Mouse (Mus musculus) heart, adult 11 months (tissue): ENCODE results near the gene Sf3a2.
A peak's percentile ranks its signal among the peaks of the same experiment; 100 is the strongest.

Experiments used
- DNase-seq: peaks from one replicate; pipeline ENCODE4 v3.0.0; 2022

Sf3a2 gene

DNA sequence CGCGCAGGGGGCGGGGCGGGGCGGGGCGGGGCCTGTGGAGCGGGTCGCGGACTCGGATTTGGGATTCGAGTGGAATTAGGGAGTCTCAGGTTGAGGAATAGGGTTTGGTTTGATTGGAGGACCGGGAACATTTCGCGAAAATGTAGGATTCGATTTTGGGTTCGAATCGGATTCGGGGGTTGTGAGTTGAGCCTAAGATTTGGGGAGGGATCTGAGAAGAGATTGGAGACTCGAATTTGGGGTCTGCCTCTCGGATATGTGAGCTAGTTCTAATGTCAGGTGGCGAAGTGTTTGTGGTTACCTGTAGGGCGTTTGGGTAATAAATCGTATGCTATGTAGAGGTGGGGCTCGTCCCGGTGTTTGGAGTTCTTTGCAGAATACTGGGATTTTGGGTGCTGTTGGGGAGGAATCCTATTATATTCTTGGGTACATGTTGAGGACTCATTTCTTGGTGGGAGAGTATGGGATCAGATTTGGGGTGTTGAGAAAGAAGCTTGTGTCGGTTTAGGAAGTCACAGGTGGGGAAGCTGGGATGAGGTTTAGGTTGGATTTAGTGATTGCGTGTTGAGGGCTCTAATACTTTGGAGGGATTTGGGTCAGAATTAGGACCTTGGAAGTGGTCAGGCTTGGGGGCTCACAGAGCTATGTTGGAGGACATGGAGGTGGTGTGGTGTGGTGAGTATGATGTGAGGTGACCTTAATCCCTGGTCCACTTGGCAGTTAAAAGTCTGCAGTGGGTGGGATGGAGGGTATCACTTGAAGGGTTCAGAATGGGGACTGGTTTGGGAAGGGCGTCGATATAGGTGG is 29.3 kb downstream of the Sf3a2 start:
- peak; percentile 93 for DNase-seq

DNA sequence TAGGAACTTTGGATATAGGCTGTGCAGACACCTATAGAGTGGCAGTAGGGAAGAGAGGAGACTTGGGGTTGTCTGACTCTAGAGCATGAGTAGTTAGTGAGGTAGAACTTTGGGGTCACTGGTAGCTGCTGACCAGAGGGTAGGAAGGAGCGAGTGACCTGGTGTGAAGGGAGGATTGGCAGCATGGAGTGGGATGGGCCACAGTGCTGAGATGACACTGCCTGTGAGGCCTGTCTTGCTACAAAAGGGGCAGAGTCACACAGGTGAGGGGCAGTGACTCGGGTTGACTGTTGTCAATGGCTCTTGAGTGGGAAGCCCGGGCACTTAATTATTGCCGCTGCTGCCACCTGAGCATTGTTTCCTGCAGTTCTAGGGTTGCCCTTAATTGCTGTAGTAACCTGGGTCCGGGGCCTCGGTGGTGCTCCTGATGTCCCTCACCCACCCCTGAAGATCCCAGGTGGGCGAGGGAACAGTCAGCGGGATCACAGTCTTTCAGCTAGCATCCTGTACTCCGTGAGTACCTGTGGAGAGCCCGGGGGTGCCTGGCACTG is 29.9 kb downstream of the Sf3a2 start:
- peak; percentile 94 for DNase-seq

DNA sequence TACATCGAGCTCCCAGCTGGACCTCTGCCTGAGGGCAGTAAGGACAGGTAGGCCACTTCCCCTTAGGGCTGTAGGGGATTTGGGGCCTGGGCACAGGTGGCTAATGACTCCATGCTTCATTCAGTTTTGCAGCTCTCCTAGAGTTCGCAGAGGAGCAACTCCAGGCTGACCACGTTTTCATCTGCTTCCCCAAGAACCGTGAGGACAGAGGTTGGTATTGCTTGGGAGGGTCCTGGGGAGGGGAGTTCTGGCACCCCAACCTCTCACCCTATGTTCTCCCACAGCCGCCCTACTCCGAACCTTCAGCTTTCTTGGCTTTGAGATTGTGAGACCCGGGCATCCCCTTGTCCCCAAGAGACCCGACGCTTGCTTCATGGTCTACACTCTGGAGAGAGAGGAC is 30.6 kb downstream of the Sf3a2 start:
- DNase-seq, result peak; percentile 91

DNA sequence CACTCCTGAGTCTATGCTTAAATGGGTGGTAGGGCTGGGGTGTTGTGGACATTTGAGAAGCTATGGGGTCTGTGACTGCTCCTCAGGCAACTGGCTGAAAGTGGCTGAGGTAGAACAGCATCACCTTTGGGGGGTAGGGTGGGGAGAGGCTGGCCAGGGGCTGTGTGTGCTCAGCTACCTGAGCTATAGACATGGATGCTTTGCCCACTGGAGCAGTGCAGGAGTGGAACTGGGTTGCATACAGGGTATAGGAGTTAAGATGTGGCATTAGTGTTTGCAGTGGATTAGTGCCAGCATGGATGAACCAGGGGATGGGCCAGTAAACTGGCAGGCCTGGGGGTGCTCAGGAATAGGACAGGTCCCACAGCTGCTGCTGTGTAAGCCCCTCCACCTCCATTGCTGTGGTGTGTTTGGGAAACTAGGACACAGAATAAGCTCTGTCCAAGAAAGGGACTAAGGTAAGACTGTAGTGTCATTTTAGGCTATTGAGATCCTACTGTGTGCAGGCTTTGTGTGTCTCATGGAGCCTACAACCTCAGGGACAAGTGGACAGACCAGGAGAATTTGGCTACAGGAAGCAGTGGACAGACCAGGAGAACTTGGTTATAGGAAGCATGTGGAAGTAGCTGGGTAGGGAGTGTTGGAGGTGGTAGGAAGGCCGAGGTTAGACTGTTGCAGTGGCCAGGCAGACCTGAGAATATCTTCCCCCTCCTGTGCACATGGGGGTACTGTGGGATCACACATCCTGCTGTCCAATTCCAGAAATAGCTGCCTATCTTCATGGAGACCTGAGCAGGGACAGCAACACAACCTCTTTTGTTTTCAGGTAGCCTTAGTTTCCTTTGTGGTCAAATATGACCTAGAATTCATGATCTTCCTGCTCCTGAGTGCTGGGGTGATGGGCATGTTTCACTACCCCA is 31.6 kb downstream of the Sf3a2 start:
- DNase-seq, result peak; percentile 92

DNA sequence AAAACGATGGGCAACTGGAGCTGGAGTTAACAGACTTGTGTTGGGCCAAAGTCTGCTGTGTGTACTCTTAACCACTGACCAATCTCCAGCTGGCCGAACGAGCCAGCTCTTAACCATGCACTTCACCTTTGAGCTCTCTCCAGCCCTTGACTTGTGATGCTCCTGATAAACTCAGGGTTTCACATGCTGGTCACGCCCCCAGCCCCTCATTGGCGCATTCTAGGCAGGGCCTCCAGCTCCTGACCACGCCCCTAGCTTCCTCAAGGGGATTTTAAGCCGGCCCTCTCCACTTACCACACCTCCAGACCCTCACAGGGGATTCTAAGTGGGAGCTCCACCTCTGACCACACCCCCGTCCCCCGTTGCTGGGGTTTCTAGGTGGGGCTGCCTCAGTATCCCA is 33.1 kb downstream of the Sf3a2 start:
- DNase-seq, result peak; percentile 94

DNA sequence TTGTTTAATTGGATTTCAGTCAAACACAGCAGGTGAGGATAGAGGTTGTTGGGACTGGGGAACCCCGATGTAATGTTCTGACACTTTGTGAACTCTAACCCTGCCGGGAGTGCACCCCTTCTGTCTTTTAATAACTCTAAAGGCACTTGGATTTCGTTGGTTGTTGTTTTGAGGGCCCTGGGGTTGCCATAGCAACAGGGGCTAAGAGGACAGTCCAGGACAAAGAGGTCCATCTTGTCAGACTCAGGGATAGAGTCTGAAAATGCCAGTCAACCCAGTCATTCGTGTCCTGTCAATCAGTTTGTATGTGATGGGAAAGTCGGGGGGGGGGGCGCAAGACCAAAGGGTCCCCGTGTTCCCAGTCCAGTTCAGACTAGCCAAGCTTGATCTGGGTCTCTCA is 34.8 kb downstream of the Sf3a2 start:
- no peak for DNase-seq

DNA sequence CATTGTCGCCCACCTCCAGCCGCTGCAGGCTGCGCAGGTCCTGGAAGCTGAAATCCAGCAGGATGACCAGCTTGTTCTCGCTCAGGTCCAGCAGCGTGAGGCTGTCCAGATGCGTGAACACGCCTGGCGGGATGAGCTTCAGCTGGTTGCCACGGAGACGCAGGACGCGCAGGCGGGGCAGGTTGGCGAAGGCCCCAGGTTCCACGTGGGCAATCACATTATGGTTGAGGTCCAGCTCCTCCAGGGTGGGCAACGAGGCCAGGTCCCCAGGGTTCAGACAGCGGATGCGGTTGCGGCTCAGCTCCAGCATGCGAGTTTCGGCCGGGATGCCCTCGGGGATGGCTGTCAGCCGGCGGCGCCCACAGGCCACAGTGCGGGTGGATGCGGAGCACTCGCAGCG is 37.6 kb downstream of the Sf3a2 start:
- DNase-seq, result no peak

DNA sequence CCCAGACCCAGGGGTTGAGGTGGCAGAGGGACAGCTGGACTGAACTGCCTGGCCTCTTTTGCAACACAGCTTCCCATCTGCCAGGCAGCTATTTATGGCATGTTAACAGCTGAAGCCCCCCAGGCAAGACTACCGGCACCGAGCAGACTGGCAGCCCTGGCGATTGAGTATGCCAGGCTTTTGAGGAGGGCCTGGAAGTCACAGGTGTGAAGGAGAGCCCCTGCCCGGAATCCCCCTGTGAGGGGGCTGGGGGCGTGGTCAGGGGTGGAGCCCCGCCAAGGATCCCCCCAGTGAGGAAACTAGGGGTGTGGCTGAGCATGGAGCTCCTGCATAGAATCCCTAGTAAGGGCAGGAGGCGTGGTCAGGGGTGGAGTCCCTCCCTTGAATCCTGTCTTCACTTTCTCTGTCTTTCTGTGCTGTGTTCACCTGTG is 39.0 kb downstream of the Sf3a2 start:
- no peak for DNase-seq

DNA sequence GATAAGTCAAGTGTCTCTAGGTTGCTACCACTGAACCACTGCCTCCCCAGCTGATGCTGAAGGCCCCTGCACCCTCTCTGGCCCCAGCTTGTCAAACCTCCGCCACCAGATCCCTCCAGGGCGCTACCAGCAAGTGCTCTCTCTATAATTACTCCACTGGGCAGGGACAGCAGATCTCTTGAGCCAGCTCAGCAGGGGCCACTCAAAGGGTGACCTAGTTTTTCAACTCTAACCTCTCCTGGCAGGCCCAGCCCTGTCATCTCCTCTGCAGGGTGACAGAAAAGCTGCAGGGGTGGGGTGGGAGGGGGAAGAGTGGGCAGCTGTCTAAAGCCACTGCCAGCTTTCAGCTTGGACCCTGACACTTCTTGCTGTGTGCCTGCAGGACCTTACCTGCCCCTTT is 39.8 kb downstream of the Sf3a2 start:
- peak; percentile 96 for DNase-seq

DNA sequence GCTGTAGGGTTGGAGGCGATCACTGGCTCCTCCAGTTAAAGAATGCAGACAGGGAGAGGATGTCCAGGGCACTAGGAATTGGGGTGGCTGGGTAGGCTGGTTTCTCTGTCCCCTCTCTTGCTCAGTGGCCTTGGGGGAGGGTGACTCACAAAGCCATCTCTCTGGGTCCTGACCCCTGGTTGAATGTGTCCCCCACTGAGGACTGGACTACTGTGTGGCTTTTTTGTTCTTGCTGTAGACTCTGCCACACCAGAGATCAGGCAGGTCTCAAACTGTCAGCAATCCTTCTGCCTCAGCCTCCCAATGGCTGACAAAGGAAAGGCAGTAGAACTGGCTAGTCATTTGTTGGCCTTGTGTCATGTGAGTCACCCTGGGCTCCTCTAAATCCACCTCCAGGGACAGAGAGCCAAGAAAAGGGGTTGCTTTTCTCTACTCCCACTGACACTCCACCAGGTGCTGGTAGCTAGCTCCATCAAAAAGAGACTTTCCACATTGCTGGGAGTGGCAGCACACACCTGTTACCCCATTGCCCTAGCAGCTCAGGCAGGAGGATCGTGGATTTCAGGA is 40.4 kb downstream of the Sf3a2 start:
- no peak for DNase-seq

DNA sequence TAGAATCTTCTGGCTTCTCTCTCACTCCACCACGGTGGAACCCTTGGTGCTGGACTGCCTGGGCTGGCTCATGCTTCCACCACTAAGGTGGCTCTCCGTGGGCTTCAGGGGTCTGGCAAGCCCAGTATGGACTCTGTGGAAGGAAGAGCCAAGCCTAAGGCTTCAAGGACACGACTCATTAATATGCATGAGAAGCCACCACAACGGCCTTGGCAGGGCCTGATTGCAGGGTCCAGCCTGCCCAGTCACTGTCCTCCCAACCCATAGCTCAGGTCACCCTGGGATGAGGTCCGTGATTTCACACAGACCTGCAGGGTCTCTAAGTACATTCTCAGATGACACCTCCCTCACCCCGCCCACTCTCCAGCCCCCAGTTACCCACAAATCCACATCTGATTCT is 41.9 kb downstream of the Sf3a2 start:
- no peak for DNase-seq

DNA sequence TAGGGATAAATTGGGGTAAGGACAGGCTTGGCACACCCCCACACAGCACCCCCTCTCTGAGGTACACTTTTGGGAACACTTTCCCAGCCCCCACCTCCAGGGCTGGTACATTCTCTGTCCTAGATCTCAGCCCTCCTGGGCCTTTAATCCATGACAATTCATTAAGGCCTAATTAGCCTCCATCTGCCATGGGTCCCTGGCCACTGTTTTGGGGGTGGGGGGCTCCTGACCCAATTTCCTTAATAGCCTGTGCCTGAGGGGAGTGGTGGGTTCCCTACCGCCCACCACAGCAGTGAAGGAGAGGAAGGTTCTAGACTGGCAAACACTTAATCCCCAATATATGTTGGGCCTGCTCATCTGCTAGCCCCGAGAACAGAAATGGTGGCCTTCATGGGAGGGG is 43.7 kb downstream of the Sf3a2 start:
- DNase-seq, result no peak

DNA sequence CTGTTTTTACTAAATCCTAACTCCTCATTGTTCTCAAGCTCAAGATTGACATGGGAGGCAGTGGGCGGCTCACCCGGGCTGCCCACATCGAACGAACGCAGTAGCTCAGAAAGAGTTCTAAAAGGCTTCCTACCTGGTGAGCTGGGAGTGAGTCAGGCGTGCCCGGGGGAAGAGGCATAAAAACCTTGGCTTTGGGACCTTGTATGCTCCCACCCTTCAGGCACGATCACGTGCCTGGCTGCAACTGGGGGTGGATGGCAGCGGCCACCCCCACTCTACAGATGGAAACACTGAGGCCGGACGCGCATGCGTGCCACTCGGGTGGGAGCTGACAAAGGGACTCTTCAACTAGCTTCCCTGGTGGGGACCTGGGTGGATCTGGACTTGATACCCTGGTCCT is 44.3 kb downstream of the Sf3a2 start:
- no peak for DNase-seq

DNA sequence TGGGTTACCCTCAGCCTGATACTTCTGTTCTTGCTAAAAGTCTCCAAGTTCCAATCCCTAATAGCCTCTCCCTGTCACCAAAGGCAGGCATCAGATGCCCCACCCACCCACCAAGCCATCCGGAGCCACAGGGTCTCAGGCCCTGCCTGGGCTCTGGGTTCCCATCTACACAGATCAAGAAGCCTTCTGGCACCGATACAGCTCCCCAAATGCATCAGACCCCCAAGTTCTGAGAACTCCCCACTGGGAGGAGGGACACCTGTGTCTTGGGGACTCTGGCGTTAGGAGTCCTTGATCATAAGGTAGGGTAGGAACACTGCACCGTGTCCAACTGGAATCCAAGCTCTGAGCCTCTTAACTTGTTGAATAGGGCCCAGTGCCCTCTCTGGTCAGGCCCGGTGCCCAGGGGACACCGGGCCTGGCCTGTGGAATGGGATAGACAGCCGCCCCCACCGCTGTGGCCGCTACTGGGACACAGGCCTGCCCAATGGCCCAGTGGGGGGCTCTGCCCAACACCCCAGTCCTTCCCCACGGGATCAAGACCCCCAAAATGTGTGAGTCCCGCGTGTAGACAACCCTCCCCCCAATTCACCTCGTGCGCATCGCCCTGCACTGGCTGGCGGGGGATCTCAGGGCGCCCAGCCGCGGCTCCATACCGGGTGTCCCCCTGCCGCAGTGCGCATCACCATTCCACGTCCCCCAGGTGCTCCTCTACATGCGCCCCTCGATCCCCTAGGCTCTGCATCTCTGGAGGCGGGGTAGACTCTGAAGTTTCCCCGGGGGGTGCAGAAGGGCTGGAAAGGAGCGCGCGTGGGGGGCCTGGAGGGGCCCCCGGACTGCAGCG is 45.3 kb downstream of the Sf3a2 start:
- DNase-seq, result no peak

DNA sequence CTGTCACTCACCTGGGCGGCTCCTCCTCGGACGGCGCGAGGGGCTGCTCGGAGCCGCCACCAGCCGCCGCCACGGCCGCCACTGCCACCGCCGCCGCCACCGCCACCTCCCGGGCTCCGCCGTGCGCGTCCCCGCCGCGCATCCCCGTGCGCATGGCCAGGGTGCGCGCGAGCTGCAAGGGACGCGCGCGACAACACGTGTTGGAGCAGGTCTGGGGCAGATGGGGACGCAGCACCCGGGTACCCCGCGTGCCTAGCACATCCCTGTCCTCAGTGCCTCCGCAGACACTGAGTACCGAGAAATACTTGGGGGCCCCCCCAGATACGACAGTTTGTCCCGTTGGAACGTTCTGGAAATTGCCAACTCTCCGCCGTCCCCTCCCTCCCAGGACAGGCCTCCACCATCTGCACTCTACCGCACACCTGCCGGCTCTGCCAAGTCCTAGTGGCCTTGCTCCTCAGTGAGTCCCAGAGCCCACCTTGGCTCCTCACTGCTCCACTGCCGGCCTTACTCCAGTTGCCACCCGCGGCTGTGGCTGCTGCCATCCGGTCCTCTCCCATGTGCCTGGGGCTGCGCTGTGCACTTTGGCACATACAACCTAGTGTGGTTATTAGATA is 46.0 kb downstream of the Sf3a2 start, which contains the start of gene Lingo3:
Gene Lingo3 (minus strand): TSS at position 109 of the 617 bp plus-strand sequence.
- DNase-seq, result no peak

DNA sequence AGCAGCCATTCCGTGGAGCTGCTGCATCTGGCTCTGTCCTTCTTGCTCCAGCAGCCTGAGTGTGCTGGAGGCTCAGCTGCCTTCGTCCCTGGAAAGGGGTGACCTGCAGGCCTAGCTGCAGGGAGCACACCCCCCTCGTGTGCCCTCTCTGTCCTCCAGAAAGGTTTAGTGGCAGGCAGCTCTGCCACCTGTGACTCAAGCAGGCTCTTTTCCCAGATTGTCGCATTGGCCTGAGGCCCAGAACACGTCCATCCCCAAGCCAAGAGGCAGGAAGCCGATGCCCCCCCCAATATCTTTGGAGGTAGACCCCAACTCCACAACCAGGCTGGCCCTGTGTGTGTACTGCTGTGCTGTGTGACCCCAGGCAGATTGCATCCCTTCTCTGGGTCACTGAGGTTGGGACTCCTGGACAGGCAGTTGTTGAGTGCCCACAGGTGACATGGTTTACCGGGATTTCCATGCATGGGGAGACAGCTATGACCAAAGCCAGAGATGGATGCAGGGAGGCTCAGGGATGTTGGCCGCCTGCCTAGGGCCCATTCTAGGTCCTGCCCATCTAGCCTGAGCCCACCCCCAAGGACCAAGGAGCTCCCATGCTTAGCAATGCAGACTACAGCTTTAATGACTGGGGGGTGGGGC is 47.2 kb downstream of the Sf3a2 start:
- DNase-seq, result no peak

DNA sequence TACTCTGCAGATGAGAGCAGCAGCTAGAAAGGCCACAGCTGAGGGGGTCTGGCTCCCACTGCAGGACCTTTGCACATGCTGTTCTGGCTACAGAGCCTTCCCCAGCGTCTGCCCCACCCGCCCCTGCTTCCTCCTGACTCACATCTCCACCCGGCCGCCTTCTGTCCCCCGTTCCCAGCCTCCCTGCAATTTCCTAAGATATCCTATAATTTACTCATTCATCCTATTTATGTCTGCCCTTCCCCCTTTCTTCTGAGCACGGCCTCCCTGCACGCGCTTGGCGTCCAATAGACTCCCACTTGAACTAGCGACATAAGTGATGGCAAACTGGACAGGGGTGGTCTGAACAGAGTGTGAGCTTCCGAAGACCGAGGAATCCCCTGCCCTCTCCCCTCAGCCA is 47.7 kb downstream of the Sf3a2 start:
- DNase-seq, result no peak

DNA sequence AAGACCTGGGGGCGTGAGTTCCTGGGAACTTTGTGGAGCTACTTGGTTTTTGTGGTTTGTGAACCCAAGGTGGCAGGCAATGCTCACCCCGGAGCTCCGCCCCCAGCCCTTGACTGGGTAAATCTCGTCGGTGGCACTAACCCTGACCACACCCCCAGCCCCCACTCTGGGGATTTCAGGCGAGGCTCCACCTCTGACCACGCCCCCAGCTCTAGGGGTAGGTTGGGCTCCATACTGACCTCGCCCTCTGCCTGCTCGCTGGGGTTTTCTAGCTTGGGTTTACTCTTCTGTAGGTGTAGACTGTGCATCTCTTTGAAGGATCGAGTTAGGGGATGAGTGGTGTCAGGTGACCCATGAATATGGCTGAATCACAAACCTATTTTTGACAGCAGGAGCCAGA is 50.6 kb downstream of the Sf3a2 start:
- DNase-seq, result peak; percentile 93
